Mouse (Mus musculus): ENCODE data around the gene Vmn2r19.
"Not testable (repeated sequence)": the region's sequence is repeated elsewhere in the genome, so short reads cannot be mapped to it uniquely, and the experiment has no call there.

The Vmn2r19 gene

DNA sequence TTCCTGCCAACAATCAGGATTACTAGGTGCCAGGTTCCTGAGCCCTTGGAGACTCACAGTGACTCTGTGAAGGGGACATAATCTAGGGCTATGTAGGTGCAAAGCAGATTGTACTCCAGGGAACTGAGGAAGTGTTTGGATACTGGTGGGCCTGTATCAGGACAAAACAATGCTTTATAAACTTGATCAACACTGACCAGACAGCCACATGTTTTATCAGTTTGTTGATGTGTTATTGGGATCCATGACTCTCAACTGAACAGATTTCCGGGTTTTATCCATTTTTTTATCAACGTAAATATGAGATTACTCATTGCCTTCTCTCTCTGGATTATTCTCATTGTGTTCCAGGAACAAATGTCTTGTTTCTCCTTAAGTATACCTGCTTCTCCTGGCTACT lies at the start of gene Vmn2r19:
Gene Vmn2r19, plus strand, starts transcription at position 301 of the 400 bp plus-strand sequence.
- no peak for DNase-seq (ENCODE audit: low read depth)

DNA sequence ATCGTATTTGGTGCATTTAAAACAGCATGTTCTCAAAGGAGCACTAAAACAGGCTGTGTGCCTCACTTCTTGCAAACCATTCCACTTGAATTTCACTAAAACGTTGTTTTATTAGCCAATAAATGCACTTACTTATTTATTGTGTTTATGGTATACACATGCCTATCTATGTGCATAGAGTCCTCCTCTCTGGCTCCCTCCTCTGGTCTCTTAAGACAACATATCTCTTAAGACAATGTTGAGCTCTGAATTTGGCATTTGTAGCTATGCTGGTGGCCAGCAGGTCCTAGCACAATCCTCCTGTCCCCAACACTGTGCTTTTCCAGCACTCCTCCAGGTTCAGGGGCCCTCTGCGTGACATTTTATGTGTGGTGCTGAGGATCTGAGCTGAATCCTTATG lies 49.2 kb upstream of the Vmn2r19 start:
- DNase-seq (ENCODE audit: low read depth), result peak; percentile 78

DNA sequence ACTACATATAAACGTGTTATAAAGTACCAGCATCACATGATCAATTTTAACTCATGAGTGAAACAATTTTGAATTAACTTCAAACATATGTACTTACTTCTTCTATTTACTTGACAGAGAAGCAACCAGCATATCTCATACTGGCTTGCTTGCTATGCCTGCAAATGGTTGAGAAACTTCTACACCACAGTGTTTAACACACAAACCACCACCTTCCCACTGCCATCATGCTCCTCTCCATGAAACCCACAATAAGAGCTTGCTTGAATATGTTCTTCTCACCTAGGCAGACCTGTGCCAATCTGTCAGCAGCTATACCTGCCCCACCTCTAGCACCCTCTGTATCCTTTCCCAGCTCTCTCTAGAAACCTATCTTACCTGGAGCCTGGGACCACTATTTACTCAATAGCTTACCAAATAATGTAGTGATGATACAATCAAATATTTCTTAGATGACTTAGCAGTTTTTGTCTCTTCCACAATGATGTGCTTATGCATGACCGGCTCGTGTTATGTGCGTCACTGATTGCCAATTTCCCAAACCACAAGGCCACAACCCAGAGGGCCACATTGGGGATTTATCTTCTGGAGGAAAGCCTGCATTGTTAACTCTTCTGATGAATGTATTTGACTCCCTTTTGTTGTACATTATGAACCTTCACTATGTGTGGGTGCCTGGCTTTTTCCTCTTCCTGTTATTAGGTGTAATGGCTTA lies 48.1 kb upstream of the Vmn2r19 start:
- DNase-seq (ENCODE audit: low read depth), result peak; percentile 90

DNA sequence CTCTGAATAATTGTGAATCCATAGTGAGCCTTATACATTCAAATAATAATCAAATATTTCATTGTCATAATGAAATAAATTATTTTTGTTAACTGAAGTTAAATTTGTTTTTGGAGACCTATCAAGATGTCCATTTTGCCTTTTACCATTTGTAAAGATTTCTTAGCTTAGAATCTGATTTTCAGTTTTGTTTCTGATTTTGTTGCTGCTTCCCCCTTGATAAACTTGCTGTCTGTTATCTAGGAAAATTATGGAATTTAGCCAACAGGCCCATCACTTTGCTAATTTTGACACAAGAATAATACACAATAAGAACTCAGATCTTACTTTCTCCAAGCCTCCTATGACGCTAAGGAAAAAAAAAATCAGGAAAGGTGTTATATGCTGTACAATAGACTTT lies 47.3 kb upstream of the Vmn2r19 start:
- no peak for DNase-seq (ENCODE audit: low read depth)

GRCm38 (mm10) chr6:123261555-123262161 lies 46.5 kb upstream of the Vmn2r19 start, which contains the start of gene Clec4d:
Gene Clec4d (plus strand): TSS chr6:123262111.
- DNase-seq (ENCODE audit: low read depth), result peak; percentile 85

DNA sequence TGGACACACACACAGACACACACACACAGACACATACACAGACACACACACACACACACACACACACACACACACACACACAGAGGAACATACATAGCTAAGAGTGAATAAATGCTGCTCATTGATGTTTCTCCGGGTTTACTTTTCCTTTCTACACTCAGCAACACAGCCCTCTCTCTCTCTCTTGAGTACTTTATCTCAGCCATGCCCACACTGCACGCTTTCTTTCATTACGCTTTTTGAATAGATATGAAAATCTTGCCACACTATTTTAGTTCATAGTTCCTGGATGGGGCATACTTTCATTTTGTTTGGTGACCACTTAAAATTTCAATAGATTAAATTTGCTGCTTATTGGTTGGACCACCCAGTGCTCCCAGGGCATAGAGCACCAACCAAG lies 43.9 kb upstream of the Vmn2r19 start:
- no peak for DNase-seq (ENCODE audit: low read depth)

DNA sequence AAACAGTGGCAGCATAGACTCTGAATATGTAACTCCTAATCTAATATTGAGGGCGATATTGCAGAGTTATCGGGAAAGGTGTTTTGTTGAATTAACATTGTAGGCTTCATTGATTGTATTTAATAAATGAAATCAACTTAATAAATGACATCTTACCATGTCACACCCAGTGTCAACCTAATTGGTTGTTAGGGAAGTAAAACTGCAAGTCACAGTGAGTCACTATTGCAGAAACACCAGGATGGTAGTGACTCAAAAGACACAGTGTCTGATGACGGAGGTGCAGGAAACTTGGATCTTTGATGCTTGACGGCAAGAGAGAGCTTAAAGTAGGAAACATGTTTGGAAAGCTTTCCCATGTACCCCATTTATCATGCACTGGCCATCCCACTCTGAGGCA lies 42.3 kb upstream of the Vmn2r19 start:
- DNase-seq (ENCODE audit: low read depth), result peak; percentile 93

DNA sequence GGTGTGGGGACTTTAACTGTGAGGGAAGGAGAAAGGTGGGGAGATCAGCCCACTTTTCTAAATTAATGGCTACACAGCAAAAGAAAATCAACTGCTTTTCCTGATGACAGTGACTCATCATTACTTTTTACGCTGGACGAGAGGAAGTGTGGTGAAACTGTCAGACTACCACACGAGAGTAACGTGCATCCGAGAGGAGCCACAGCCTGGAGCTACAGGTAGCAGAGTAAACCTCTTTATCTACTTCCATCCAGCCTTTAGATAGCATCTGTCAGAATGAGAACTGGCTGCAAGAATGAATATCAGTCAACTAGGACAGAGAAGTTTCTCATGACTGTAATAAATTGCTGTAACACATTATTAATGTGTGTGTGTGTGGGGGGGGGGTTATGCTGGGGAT lies 41.2 kb upstream of the Vmn2r19 start:
- peak; percentile 98 for DNase-seq (ENCODE audit: low read depth)

DNA sequence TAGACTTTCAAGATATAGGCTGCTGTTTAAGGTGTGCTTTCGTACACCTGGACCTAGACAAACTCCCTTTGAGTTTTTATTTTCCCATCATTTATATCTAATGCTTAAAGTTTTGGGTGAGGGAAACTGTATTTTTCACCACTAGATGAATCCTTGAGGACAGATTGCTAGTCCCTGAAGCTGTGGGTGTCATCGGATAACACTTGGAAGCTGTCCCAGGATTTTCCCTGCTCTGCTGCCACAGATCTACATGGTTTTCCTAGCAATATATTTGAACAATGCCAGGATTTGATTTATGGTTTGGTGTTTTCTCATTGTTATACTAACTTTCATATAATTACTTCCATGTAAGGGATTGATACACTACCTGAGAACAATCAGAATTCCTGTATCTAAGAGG lies 28.7 kb upstream of the Vmn2r19 start:
- DNase-seq (ENCODE audit: low read depth), result no peak

DNA sequence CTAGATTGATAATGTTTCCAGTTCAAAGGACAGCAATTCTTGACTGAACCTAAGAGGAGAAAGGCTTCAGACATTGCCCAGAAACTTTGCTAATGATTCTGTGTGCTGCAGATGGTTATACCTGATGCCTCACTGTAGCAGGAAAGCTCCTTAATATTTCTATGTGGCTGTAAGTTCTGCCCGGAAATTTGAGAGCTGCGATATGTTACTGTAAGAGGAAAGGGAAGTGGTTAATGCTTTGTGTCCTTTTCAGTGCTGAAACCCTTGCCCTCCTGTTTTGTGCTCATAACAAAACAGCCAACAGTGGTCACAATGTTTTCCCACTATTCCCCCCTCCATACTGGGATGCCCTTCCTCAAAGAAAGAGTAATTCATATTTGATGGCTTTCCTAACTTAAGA lies 21.8 kb upstream of the Vmn2r19 start:
- peak; percentile 81 for DNase-seq (ENCODE audit: low read depth)

DNA sequence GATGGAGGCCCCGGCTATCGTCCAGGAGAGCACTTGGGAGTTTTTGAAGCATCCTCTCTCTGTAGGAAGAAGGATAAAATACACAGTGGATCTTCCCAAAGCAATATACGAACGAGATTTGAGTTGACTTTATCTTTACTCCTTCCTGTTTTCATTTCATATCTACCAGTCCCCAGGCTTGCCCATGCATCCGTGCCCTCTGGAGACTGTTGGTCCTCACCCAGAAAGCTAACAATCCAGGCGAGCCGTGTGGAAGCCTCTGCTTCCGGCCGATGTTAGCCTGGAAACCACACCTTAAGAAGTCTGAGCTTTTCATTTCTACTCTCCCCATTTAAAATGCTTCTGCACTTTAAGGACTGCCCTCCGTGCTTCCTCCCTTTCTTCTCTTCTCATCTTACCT lies 19.2 kb upstream of the Vmn2r19 start:
- peak; percentile 94 for DNase-seq (ENCODE audit: low read depth)

DNA sequence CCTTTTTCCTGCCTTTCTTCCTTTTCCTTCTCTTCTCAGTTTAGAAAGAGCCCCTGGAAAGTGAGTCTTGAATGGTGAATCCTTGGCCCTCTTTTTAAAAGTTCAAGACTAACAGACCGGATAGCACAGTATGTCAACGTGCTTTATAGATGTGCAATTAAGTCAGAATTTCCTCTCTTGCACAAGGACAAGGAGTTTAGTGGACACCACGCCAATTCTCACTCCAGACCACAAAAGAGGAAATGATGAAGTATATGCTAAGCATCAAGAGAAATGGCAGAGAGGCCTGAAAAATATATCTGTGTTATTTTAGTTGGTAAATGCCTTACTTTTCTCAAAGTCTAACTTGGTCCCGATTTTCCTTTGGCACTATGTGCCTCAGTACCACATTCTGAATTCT lies 18.4 kb upstream of the Vmn2r19 start, which contains the start of gene Clec4e:
Gene Clec4e, minus strand, starts transcription at position 118 of the 400 bp plus-strand sequence.
- DNase-seq (ENCODE audit: low read depth), result peak; percentile 92

DNA sequence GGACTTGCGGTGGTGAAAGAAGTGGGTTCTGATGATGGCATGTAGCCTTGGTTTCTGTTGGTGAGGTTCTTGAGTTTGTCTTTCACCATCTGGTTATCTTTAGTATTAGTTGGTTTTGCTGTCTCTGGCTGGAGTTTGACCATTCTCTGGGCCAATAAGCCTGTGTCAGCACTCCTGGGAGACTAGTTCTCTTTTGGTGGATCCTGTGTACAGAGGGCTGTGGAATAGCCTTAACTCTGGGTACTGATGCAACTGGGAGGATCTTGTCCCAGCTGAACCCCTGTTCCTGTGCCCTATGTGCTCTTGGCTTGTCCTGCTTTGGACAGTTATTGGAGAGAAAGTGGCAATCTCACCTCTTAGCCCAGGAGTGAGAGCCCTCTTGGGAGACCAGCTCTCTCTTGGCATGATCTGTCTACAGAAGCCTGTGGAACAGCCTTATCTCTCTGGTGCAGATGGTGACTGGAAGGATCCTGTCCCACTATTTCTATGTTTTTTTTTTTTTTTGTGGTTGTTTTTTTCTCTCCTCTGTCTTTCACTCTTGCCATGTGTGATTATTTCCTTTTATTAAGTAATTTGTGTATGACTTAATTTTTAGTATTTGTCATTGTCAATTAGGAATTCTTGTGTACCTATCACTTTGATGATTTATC lies 15.3 kb upstream of the Vmn2r19 start:
- peak; percentile 80 for DNase-seq (ENCODE audit: low read depth)

DNA sequence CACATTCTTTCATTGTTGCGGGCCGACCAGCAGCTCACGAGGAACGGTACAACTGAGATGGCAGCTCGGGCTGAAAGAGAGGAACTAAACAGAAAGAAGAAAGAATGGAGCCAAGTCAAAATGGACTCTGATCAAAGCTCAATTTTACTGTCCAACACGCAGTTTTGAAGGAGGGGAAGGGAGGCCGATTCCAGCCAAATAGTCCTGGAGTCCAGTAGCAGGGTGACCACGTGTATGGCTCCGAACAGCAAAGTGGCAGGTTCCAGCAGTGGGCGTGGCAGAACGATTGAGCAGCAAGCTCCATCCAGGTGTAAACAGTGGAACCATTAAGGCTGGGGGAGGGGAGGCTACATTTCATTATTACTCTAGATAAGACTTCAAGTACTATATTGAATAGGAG lies 14.6 kb upstream of the Vmn2r19 start:
- not testable (repeated sequence) for DNase-seq (ENCODE audit: low read depth)

DNA sequence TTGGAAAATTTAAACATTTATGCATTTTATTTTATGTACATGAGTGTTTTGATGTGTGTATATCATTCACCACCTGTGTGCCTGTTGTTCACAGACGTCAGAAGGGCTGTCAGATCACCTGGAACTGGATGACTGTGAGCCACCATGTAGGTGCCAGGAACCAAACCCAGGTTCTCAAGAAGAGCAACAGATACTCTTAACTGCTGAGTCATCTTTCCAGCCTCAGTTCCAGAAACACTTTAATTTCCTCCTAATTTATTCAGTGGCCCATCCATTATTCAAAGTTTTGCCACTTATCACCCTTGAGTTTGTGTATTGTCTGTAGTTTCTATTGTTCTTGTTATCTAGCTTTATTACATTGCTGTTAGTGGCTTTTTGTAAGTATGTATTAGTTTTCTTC lies 11.4 kb upstream of the Vmn2r19 start:
- DNase-seq (ENCODE audit: low read depth), result no peak

DNA sequence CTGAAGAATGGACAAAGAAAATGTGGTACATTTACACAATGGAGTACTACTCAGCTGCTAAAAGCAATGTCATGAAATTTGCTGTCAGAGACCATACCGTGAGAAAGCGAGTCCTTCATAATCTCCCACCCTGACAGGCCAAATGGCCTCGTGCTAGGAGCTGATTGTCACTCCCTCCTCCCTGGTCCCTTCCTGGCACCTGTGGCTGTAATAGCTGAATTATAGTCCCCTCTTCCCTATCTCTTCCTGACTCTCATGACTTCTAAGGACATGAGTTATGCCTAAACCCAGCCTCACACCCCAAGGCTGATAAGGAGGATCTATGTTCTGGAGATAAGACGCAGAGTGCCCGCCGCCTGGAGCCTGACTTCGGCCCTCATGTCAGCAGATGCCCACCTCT lies 1.8 kb upstream of the Vmn2r19 start:
- not testable (repeated sequence) for DNase-seq (ENCODE audit: low read depth)

DNA sequence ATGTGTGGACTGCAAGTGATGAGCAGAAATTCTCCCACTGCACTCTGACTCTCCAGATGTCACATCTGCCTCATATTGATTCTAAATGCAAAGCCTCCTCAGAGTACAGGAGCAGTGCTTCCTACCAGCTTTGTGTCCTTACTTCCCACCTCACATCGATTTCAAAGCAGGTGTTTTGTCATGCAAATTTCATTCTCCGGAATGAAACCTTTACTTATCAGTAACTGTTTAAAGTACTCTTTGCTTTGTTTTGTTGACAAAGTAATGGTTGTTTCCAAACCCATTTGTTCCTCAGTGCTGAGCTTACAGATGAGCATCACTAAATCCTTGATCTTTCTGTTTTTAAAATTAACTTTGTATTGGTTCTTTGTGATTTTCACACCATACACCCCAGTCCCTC lies 24.4 kb downstream of the Vmn2r19 start:
- DNase-seq (ENCODE audit: low read depth), result no peak

DNA sequence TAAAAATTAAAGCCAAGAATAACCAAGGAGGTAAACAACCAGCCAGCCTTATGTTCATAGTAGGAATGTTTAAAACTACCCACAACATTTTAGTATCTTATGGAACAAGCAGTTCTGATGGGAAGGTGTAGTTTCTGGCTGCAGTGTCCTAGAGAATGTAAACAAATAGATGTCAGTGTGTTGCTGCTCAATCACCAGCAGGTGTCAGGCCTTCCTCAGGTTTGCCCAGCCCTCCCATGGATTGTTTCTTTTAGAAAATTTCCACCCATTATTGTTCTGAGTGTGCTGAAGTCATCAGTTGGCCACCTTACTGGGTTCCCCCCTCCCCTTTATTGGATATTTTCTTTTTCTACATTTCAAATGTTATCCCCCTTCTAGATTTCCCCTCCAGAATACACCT lies 32.0 kb downstream of the Vmn2r19 start:
- DNase-seq (ENCODE audit: low read depth), result peak; percentile 76

DNA sequence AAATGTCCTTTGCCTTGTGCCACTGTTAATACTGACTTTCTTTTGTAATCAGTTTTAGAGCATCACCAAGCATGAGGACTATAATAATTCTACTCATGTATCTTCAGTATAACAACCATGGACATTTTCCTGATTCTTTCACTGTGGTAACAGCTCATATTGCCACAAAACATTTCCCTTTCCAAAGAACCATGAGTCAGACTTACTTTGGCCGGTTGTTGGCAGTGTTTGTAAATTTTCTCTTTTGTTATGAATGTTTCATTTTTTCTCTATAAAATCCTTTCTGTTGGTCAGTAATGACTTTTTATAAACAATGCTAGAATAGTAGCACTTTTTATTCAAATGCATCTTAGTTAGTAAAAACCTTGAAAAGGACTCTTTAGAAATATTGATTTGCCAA lies 38.0 kb downstream of the Vmn2r19 start:
- DNase-seq (ENCODE audit: low read depth), result peak; percentile 51

All from 416B (cell line).